25 mouse cellular contexts compared by ENCODE assay signal in the genomic region with DNA sequence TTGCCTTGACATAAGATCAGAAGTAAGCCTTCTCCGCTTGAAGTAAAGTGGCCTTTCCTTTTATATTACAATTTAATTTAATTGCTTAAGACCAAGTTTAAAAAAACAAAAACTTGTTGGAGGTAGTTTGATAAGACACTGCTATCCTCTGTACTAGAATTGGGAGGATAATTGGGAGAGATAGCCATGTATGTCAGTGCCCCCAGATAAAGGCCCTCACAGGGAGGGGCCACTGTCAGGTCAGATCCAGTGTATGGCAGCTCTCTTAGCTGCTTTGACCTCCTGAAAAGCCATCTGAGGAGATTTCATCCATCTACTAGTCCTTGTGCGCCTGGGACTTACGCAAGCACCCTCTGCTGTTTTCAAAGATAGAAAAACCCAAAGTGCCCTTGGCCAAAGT. TPM values are rescaled to one million over a fixed set of nuclear protein-coding genes. Genes with fewer than 3 reads are reported as not detected.
DNase-seq lines count a peak whose midpoint lies in the region; ATAC-seq and TF ChIP-seq lines count a peak whose summit lies in the region.
"Had no signal": no experiment of that assay in that cellular context is flagged by ENCODE, and none has a peak within 500 bp of the region (broad histone marks: within the 10 kb centered on the region; RNA-seq: fewer than 3 reads in every experiment).

No protein-coding gene starts in this region.

- no peak overlapping the region for H3K4me2 ChIP-seq in liver, embryonic 12.5 days
- no peak overlapping the region for H3K4me2 ChIP-seq in liver, embryonic 13.5 days
- H3K4me2 ChIP-seq in liver, embryonic 14.5 days (ENCODE audit: low read depth) = no peak overlapping the region
- H3K4me2 ChIP-seq: embryonic facial prominence, embryonic 13.5 days; embryonic facial prominence, embryonic 15.5 days; forebrain, embryonic 12.5 days had no signal

- H3K36me3 ChIP-seq in liver, embryonic 12.5 days = no peaks in the 10 kb centered on the region
- no peaks in the 10 kb centered on the region for H3K36me3 ChIP-seq in liver, embryonic 13.5 days
- no peaks in the 10 kb centered on the region for H3K36me3 ChIP-seq in liver, embryonic 14.5 days (replicated peaks; ENCODE audit: control insufficient read depth, insufficient read depth, low read depth)
- H3K36me3 ChIP-seq: embryonic facial prominence, embryonic 13.5 days; embryonic facial prominence, embryonic 15.5 days had no signal

- 61% methylated on average over 3 of the region's 3 CpGs for WGBS in liver, embryonic 12.5 days (ENCODE audit: insufficient replicate concordance)
- 48% methylated on average over 3 of the region's 3 CpGs for WGBS in liver, embryonic 13.5 days (ENCODE audit: insufficient replicate concordance)
- 59% methylated on average over 3 of the region's 3 CpGs for WGBS in liver, embryonic 14.5 days (ENCODE audit: insufficient replicate concordance)

- ATAC-seq in liver, embryonic 12.5 days = peak; percentile 65; the same call in 1 of the 2 replicates
- ATAC-seq in liver, embryonic 13.5 days (ENCODE audit: low read depth) = peak; percentile 75
- ATAC-seq in liver, embryonic 14.5 days (ENCODE audit: insufficient read depth) = peak; percentile 62; the same call in 1 of the 2 replicates
- 0 out of 2 replicates have a peak, but pooled peaks have one; percentile 19 for ATAC-seq in megakaryocyte-erythroid progenitor cell, adult 5-6 weeks (replicated peaks; ENCODE audit: low FRiP score, low TSS enrichment, poor library complexity, severe bottlenecking)
- ATAC-seq: forebrain, embryonic 14.5 days had no signal

- H3K27me3 ChIP-seq in liver, embryonic 12.5 days (replicated peaks) = peaks cover 4% of the 10 kb centered on the region; the same call in 1 of the 2 replicates
- no peaks in the 10 kb centered on the region for H3K27me3 ChIP-seq in liver, embryonic 13.5 days
- H3K27me3 ChIP-seq in liver, embryonic 14.5 days (ENCODE audit: control insufficient read depth, insufficient read depth, low read length) = no peaks in the 10 kb centered on the region
- H3K27me3 ChIP-seq: embryonic facial prominence, embryonic 13.5 days; embryonic facial prominence, embryonic 15.5 days; forebrain, embryonic 12.5 days had no signal

- no peak for TF ChIP-seq EP300 in liver, embryonic 14.5 days (IDR thresholded peaks at IDR 0.05; ENCODE audit: low read depth)

- H3K27ac ChIP-seq in liver, embryonic 12.5 days = no peak overlapping the region
- no peak overlapping the region for H3K27ac ChIP-seq in liver, embryonic 13.5 days
- H3K27ac ChIP-seq in liver, embryonic 14.5 days = no peak overlapping the region
- H3K27ac ChIP-seq: embryonic facial prominence, embryonic 13.5 days; embryonic facial prominence, embryonic 15.5 days; forebrain, embryonic 10.5 days; forebrain, embryonic 12.5 days had no signal

- TF ChIP-seq CTCF in liver, embryonic 14.5 days (IDR thresholded peaks at IDR 0.05; ENCODE audit: low read depth) = no peak

- no peaks in the 10 kb centered on the region for H3K9me3 ChIP-seq in liver, embryonic 12.5 days (replicated peaks)
- H3K9me3 ChIP-seq in liver, embryonic 13.5 days (replicated peaks) = no peaks in the 10 kb centered on the region
- H3K9me3 ChIP-seq in liver, embryonic 14.5 days (ENCODE audit: control insufficient read depth, low read length) = no peaks in the 10 kb centered on the region
- H3K9me3 ChIP-seq: embryonic facial prominence, embryonic 13.5 days; embryonic facial prominence, embryonic 15.5 days; forebrain, embryonic 10.5 days; forebrain, embryonic 12.5 days had no signal

- H3K9ac ChIP-seq in liver, embryonic 12.5 days = no peak overlapping the region
- no peak overlapping the region for H3K9ac ChIP-seq in liver, embryonic 13.5 days
- no peak overlapping the region for H3K9ac ChIP-seq in liver, embryonic 14.5 days (replicated peaks)
- H3K9ac ChIP-seq: embryonic facial prominence, embryonic 13.5 days; embryonic facial prominence, embryonic 15.5 days; forebrain, embryonic 12.5 days had no signal

- no peak for DNase-seq in liver
- DNase-seq in liver, embryonic 13.5 days = no peak
- DNase-seq in liver, embryonic 14.5 days (ENCODE audit: low read depth in 3 of 3, low spot score in 3 of 3) = no peak
- no peak for DNase-seq in neural tube, embryonic 10.5 days (ENCODE audit: extremely low spot score, low spot score)
- DNase-seq in lung, postnatal 25 days (ENCODE audit: low spot score) = no peak
- DNase-seq: adrenal gland, adult 2 months; adrenal gland, postnatal 10 days; adrenal gland, postnatal 25 days; cerebellum, adult 11 months; cerebellum, adult 18-20 months; cerebellum, adult 8-10 months; cerebellum, adult 9-11 months; cerebellum, postnatal 14 days; cerebellum, postnatal 36 days; embryo, embryonic 11 days had no signal

- peaks cover 14% of the 10 kb centered on the region for H3K4me1 ChIP-seq in liver, embryonic 12.5 days
- H3K4me1 ChIP-seq in liver, embryonic 13.5 days (replicated peaks) = peaks cover 14% of the 10 kb centered on the region
- peaks cover 0 to 9% of the 10 kb centered on the region in 2 experiments for H3K4me1 ChIP-seq in liver, embryonic 14.5 days (replicated peaks; ENCODE audit: control insufficient read depth in 2 of 2, insufficient read depth in 2 of 2, low read length in 1 of 2)
- H3K4me1 ChIP-seq: embryonic facial prominence, embryonic 15.5 days; forebrain, embryonic 10.5 days had no signal

- H3K4me3 ChIP-seq in liver, embryonic 12.5 days = no peak overlapping the region
- H3K4me3 ChIP-seq in liver, embryonic 13.5 days (replicated peaks) = no peak overlapping the region
- no peak overlapping the region for H3K4me3 ChIP-seq in liver, embryonic 14.5 days (ENCODE audit: insufficient read depth in 1 of 2, low read depth in 2 of 2, low read length in 2 of 2)
- H3K4me3 ChIP-seq: embryonic facial prominence, embryonic 13.5 days; embryonic facial prominence, embryonic 15.5 days; erythroblast, embryonic 14.5 days; forebrain, embryonic 10.5 days; forebrain, embryonic 12.5 days had no signal

RNA-seq across cellular contexts. Expression of gene St8sia1, which starts 9.0 kb away (rescaled TPM):
- 0.67 TPM in 2 replicates for polyA plus RNA-seq in liver, embryonic 12.5 days (2016; fragmentation: Nextera tagmentation; extraction: Ambion mirVana)
- 0.09 and 0.27 TPM in 2 replicates for polyA plus RNA-seq in liver, embryonic 13.5 days (2015; fragmentation: Nextera tagmentation; extraction: Ambion mirVana)
- polyA plus RNA-seq in liver, embryonic 14.5 days (2012; rRNA removed) = 0.06 and 0.07 TPM in 2 replicates
- 0.03 and 0.16 TPM in 2 replicates for polyA plus RNA-seq in liver, embryonic 14.5 days (2014; fragmentation: Nextera tagmentation; extraction: Ambion mirVana)
- 1.1 TPM in 1 of 2 replicates, not detected in the other for total RNA-seq in megakaryocyte-erythroid progenitor cell, adult 5-6 weeks (2014; fragmentation: Nextera tagmentation)
- total RNA-seq in megakaryocyte-erythroid progenitor cell, adult 5-6 weeks (2017) = not detected in 2 replicates
- total RNA-seq: MEL had no signal
- polyA plus RNA-seq: C2C12; erythroblast, embryonic 14.5 days had no signal

Comparison
In these comparisons a context has a peak if more than half of its experiments do, and no peak if none do; other contexts are left out.
1. ATAC-seq: peak in every context shown above with its lines; median percentile 75 in liver, embryonic 13.5 days; 65 in liver, embryonic 12.5 days; 62 in liver, embryonic 14.5 days; 19 in megakaryocyte-erythroid progenitor cell, adult 5-6 weeks.